Mouse (Mus musculus) liver, embryonic 14.5 days (tissue): Measurements from ENCODE around the gene Tm2d1. TPM values are rescaled to one million over a fixed set of nuclear protein-coding genes. Genes with fewer than 3 reads are reported as not detected.
A peak's percentile ranks its signal among the peaks of the same experiment; 100 is the strongest.

ENCODE experiments used
- ATAC-seq: fragments of 200-750 bp; cut with Nextera tagmentation; 2 replicates; pipeline ENCODE4 v1.8.0; 2017; ENCODE audit warnings: moderate number of reproducible peaks, mild to moderate bottlenecking, moderate library complexity; ENCODE audit not compliant: insufficient read depth
- DNase-seq, 3 experiments: peaks; one replicate each; pipeline ENCODE4 v3.0.0-alpha.2; 2012 to 2013; ENCODE audit warnings: low read depth in 3 of 3, low spot score in 3 of 3
- H3K27ac ChIP-seq: fragments of 300-500 bp; sonication (generic); 2 replicates; pipeline ENCODE4 v1.5.1; 2014; ENCODE audit warnings: moderate library complexity, mild to moderate bottlenecking, control low read depth, inconsistent platforms
- H3K27me3 ChIP-seq: fragments of 300-500 bp; sonication (generic); 2 replicates; pipeline ENCODE4 v1.6.1; 2014; ENCODE audit warnings: mild to moderate bottlenecking, low read length, moderate library complexity; ENCODE audit not compliant: control insufficient read depth, insufficient read depth
- H3K36me3 ChIP-seq: fragments of 300-500 bp; sonication (generic); replicated peaks from 2 replicates; pipeline ENCODE4 v1.6.1; 2014; ENCODE audit warnings: low read depth; ENCODE audit not compliant: control insufficient read depth, insufficient read depth
- H3K4me1 ChIP-seq, 2 experiments: fragments of 200-500 bp in 1 of 2; fragments of 300-500 bp in 1 of 2; sonication (generic) in 1 of 2; replicated peaks; 2 replicates each; pipeline ENCODE4 v1.6.1; 2012 to 2014; ENCODE audit warnings: antibody characterized with exemption in 1 of 2, inconsistent platforms in 1 of 2, low read length in 1 of 2; ENCODE audit not compliant: control insufficient read depth in 2 of 2, insufficient read depth in 2 of 2
- H3K4me2 ChIP-seq: fragments of 300-500 bp; sonication (generic); 2 replicates; pipeline ENCODE4 v1.6.1; 2014; ENCODE audit warnings: low read depth, mild to moderate bottlenecking, control low read depth, moderate library complexity
- H3K4me3 ChIP-seq, 2 experiments: fragments of 200-500 bp in 1 of 2; fragments of 300-500 bp in 1 of 2; sonication (generic) in 1 of 2; 2 replicates each; pipeline ENCODE4 v1.5.1; 2012 to 2014; ENCODE audit warnings: low read depth in 2 of 2, low read length in 2 of 2, mild to moderate bottlenecking in 2 of 2, control low read depth in 1 of 2, inconsistent platforms in 1 of 2, moderate library complexity in 1 of 2; ENCODE audit not compliant: insufficient read depth in 1 of 2
- H3K9ac ChIP-seq: fragments of 300-500 bp; sonication (generic); replicated peaks from 2 replicates; pipeline ENCODE4 v1.6.1; 2014; ENCODE audit warnings: mild to moderate bottlenecking, control low read depth, moderate library complexity
- H3K9me3 ChIP-seq: fragments of 300-500 bp; sonication (generic); 2 replicates; pipeline ENCODE4 v1.6.1; 2016; ENCODE audit warnings: low read length, mixed read lengths; ENCODE audit not compliant: control insufficient read depth
- CTCF ChIP-seq: IDR thresholded peaks from 2 replicates; pipeline ENCODE4 v1.5.1; 2016; ENCODE audit warnings: antibody characterized with exemption, low read depth, control low read depth
- EP300 ChIP-seq: IDR thresholded peaks from 2 replicates; pipeline ENCODE4 v1.6.1; 2016; ENCODE audit warnings: antibody characterized with exemption, low read depth
- WGBS: fragments of 180-500 bp; shearing (Covaris S2); extraction: QIAGEN DNeasy Blood & Tissue Kit; methylation state at CpG from one replicate; pipeline ENCODE4 v1.1.7; 2014; ENCODE audit not compliant: insufficient replicate concordance; 5-methylcytosine and 5-hydroxymethylcytosine counted together
- polyA plus RNA-seq, 2 experiments: library from polyadenylated mRNA; depleted of rRNA in 1 of 2; stranded (reverse) in 1 of 2; unstranded in 1 of 2; fragments of >200 nt; fragmentation: Nextera tagmentation in 1 of 2; extraction: Ambion mirVana in 1 of 2; gene quantifications; 2 replicates each; pipeline versions ENCODE4 v1.2.1 to v1.2.3; 2012 to 2014

Gene Tm2d1
- polyA plus RNA-seq, 2 experiments = 9.6 to 30.7 TPM

- H3K4me1 ChIP-seq = peaks cover 5 to 6% of the 10 kb centered on the region in 2 experiments; a peak in 3 of 4 replicates
- no peaks in the 10 kb centered on the region for H3K27me3 ChIP-seq
- no peak for TF ChIP-seq CTCF
- no peak for TF ChIP-seq EP300
- H3K4me3 ChIP-seq = no peak overlapping the region
- 48% methylated on average over 5 of the region's 5 CpGs for WGBS
- H3K4me2 ChIP-seq = no peak overlapping the region
- H3K9ac ChIP-seq = no peak overlapping the region
- no peaks in the 10 kb centered on the region for H3K9me3 ChIP-seq
- H3K27ac ChIP-seq = no peak overlapping the region
- DNase-seq (no peak), ATAC-seq (no peak)
- no peaks in the 10 kb centered on the region for H3K36me3 ChIP-seq
Measured at GRCm38 (mm10) chr4:98385036-98385435, 1.9 kb upstream of the Tm2d1 start.

- H3K27ac ChIP-seq = no peak overlapping the region
- H3K4me1 ChIP-seq = peaks cover 0 to under 1% of the 10 kb centered on the region in 2 experiments; a peak in 2 of 4 replicates
- WGBS = 65% methylated on average over 2 of the region's 2 CpGs
- ATAC-seq (no peak), DNase-seq (no peak)
- H3K9me3 ChIP-seq = no peaks in the 10 kb centered on the region
- no peak overlapping the region for H3K9ac ChIP-seq
- H3K36me3 ChIP-seq = no peaks in the 10 kb centered on the region
- no peaks in the 10 kb centered on the region for H3K27me3 ChIP-seq
- no peak overlapping the region for H3K4me2 ChIP-seq
- H3K4me3 ChIP-seq = no peak overlapping the region
- no peak for TF ChIP-seq EP300
- no peak for TF ChIP-seq CTCF
Measured at GRCm38 (mm10) chr4:98376943-98377342, 6.2 kb downstream of the Tm2d1 start.

GRCm38 (mm10) chr4:98375401-98375800 lies 7.7 kb downstream of the Tm2d1 start:
- Histone ChIP-seq H3K27ac (no peak overlapping the region), H3K27me3 (no peaks in the 10 kb centered on the region), H3K4me3 (no peak overlapping the region), H3K4me1 (no peaks in the 10 kb centered on the region), H3K4me2 (no peak overlapping the region), H3K9me3 (no peaks in the 10 kb centered on the region), H3K9ac (no peak overlapping the region), H3K36me3 (no peaks in the 10 kb centered on the region)
- TF ChIP-seq CTCF (peak; percentile 50), EP300 (no peak)
- ATAC-seq = no peak
- no peak for DNase-seq
- WGBS = 47% methylated on average over 4 of the region's 4 CpGs

GRCm38 (mm10) chr4:98358034-98358809 lies 24.9 kb downstream of the Tm2d1 start:
- 77% methylated on average over 9 of the region's 9 CpGs for WGBS
- Histone ChIP-seq H3K9ac (no peak overlapping the region), H3K36me3 (no peaks in the 10 kb centered on the region), H3K27ac (no peak overlapping the region), H3K9me3 (no peaks in the 10 kb centered on the region), H3K4me2 (no peak overlapping the region), H3K27me3 (no peaks in the 10 kb centered on the region), H3K4me1 (no peaks in the 10 kb centered on the region), H3K4me3 (no peak overlapping the region)
- ATAC-seq (no peak), DNase-seq (no peak)
- TF ChIP-seq CTCF (no peak), EP300 (no peak)

GRCm38 (mm10) chr4:98348580-98348979 lies 34.5 kb downstream of the Tm2d1 start:
- Histone ChIP-seq H3K9me3 (no peaks in the 10 kb centered on the region), H3K27me3 (no peaks in the 10 kb centered on the region), H3K4me2 (no peak overlapping the region), H3K9ac (no peak overlapping the region), H3K4me3 (no peak overlapping the region), H3K27ac (no peak overlapping the region), H3K4me1 (no peaks in the 10 kb centered on the region), H3K36me3 (no peaks in the 10 kb centered on the region)
- TF ChIP-seq CTCF (no peak), EP300 (no peak)
- DNase-seq (no peak), ATAC-seq (no peak)
- 50% methylated on average over 5 of the region's 5 CpGs for WGBS
